Mouse (Mus musculus) kidney, postnatal 14 days (tissue): Measurements from ENCODE around the gene Tcn2.

ENCODE experiments used
- DNase-seq: peaks from one replicate; pipeline ENCODE4 v3.0.0; 2022; ENCODE audit warnings: mixed read lengths

The Tcn2 gene

GRCm38 (mm10) chr11:3893970-3894369 is 38.0 kb downstream of the Tcn2 start:
- DNase-seq, result no peak

- no peak for DNase-seq
Measured at GRCm38 (mm10) chr11:3887331-3887730, 44.6 kb downstream of the Tcn2 start.

GRCm38 (mm10) chr11:3883711-3884110 is 48.2 kb downstream of the Tcn2 start:
- no peak for DNase-seq

GRCm38 (mm10) chr11:3879836-3880235 is 52.1 kb downstream of the Tcn2 start:
- peak; percentile 76 for DNase-seq

- DNase-seq, result no peak
Measured at GRCm38 (mm10) chr11:3878660-3879059, 53.3 kb downstream of the Tcn2 start.

GRCm38 (mm10) chr11:3876419-3876818 is 55.5 kb downstream of the Tcn2 start:
- DNase-seq, result no peak
